Mouse (Mus musculus) 3134 (cell line): Measurements from ENCODE around the gene Dennd1c.
A peak's percentile ranks its signal among the peaks of the same experiment; 100 is the strongest.
"Not testable (repeated sequence)": the region's sequence is repeated elsewhere in the genome, so short reads cannot be mapped to it uniquely, and the experiment has no call there.

Source experiments
- DNase-seq: peaks from one replicate; pipeline ENCODE4 v3.0.0-alpha.2; 2011; ENCODE audit warnings: low spot score; ENCODE audit not compliant: insufficient read length; ENCODE audit errors: extremely low read depth

The Dennd1c gene

DNA sequence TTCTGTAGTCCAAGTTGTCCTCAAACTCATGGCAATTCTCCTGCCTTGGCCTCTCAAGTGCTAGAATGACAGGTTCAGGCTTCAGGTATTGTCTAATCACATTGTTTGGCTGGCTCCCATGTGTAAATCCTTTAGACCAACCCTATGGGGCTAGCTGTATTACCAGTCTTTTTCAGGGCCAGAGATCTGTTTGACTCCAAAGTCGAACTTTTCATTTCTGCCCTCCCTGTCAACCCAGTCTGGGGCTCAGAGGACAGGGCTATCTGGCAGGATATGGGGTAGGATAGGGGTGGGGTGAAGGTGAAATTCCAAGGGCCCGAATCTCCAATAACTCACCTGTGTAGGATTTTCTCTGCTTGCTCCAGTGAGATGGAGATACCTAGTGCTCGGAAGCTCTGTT is 22.1 kb downstream of the Dennd1c start:
- DNase-seq: no peak

DNA sequence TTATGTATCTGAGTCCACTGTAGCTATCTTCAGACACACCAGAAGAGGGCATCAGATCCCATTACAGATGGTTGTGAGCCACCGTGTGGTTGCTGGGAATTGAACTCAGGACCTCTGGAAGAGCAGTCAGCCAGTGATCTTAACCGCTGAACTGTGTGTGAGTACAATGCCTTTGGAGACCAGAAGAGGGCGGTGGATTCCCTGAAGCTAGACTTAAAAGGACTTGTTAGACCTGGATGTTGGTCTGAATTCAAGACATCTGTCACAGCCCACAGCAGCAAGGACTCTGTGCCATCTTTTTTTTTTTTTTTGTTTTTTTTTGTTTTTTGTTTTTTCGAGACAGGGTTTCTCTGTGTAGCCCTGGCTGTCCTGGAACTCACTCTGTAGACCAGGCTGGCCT is 26.6 kb downstream of the Dennd1c start:
- not testable (repeated sequence) for DNase-seq

DNA sequence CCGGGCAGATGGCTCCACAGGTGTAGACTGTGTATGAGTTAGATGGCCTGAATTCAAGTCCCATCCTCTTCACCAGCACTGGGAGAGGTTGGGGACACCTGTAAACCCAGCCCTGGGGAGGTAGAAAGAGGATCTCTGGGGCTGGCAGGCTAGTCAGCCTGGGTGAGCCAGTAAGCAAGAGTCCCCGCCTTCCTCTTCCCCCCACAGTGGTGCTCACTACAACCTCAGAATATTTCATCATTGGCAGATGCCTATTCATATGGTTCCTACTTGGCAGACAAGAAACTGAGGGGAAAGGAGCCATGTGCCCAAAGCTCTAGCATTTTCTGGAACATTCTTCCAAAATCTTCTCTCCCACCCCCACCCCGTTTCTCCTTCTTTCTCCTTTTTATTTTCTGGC is 29.5 kb downstream of the Dennd1c start:
- DNase-seq: no peak

DNA sequence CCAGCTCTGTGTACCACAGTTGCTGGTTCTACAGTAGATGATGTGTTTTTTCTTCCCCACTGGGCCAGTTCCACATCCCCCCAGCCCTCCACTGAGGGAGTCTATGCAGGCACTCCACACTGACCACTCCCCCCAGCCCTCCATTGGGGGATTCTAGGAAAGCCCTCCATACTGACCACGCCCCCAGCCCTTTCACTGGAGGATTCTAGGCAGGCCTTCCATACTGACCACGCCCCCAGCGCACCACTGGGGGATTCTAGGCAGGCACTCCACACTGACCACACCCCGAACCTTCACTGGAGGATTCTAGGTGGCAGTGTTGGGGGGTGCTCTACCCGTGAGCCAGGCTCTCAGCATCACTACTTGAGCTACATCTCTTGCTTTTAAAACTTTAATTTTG is 30.9 kb downstream of the Dennd1c start:
- DNase-seq: no peak

DNA sequence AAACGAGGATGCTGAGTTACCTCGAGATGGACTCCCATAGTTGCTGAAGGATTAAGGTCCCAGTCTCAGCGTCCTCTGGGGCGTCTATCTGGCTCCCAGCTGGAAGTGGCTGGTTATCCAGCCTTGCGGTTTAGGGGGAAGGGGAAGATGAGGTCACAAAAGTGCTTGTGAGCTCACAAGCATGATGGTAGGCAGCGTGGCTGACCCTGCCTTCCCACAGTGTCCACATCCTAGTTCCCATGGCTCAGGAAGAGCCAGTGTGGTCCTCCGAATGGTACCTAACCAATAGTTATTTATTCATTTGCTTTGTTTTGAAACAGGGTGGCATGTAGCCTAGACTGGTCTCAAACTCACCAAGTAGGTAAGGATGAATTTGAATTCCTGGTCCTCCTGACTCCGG is 36.8 kb downstream of the Dennd1c start, which contains the start of gene Slc25a41:
Slc25a41 (minus strand) TSS at position 101 of the 400 bp plus-strand sequence.
- no peak for DNase-seq

DNA sequence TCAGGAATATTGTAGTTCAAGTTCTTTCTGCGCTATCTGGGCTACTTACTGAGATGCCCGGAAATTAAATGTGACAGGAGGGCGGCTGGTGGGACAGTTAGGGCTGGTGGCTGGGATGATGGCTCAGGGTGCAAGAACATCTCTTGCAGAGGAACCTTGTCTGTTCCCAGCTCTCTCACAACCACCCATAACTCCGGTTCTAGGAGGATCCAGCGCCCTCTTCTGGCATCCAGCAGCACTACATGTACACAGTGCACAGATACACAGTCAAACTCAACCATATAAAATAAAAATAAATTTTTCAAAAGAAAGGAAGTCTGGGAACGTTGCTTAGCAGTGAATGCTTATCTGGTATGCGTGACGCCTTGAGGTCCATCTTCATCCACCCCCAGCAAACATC is 39.3 kb downstream of the Dennd1c start:
- no peak for DNase-seq

DNA sequence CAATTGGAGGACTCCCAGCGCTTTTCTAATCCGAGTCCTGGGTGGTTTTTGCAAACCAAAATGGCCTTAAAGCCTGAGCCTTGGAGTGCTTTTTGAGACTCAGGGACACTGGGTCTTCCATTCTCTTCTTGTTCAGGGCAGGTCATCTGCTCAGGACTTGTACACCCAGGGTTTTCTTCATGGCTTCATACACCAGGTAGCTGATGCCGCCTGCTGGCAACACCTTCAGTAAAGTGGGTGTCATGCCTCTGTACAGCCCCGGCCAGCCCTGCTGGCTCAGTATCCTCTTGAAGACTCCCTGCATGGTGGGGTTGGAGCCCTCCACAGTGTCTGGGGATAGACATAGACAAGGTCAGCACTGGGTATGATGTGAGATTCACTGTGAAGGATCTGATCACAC is 45.5 kb downstream of the Dennd1c start:
- no peak for DNase-seq

DNA sequence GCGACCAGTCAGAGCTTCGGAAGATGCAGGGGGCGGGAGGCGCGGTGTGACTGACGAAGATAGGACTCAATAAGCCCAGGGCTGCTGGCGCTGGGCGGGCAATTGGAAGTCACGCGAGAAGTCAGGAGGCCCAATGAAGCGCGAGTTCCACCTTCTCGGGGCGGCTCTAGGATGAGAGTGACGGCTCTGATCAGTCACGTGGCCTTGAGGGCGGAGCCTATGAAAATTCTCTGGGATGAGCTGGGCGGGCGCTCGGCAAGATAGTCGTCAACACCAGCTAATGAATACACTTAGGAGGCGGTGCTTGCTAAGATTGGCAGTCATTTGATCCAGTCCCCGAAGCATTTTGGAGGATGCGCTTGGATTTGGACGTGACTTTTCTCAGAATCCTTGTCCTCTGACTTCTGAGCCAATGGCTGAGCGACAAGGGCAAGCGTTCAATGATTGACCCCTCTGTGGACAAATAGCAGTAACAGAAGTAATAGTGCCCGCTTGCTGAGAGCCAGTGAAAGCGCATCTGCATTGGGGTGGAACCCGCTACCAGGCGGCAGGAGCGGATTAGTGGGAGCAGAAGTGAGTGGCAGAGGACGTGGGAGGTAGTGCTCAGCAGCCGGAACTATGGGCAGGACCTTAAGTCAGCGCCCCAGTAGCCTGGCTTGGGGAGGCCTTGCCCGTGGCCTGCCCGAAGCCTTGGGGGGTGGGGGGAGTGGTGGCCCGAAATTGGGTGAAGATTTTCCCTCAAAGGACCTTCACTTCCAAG is 46.5 kb downstream of the Dennd1c start:
- DNase-seq: peak; percentile 99

DNA sequence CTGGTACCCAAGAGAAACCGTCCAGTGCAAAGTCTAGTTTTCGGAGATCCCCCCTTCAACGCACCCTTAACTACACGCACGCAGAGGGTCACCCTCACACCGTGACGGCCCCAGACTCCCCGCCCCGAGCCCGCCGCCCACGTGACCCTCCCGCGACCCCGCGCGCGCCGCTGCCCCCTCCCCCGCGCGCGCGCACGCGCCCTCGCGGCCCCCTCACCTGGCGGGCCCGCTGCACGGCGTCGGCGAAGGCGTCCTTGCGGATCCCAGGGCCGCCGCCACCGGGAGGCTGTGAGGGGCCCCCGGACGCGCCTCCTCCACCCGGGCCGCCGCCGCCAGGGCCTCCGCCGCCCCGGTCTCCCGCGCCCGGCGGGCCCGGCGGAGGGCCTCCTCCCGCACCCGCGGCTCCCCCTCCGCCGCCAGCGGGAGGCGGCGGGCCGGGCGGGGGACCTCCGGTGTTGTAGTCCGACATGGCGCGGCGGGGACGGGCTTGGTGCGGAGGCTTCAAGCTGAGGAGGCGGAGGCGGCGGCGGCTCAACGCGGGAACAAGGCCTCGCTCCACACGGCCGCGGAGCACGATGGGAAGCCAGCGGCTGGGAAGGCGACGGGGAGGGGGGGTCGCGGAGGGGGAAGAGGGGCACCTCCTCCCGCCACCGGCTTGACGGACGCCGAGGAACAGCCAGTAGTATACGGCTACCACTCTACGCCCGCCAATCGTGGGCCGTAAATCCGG is 47.2 kb downstream of the Dennd1c start, which contains the start of gene Khsrp:
Khsrp (minus strand) TSS at position 592 of the 730 bp plus-strand sequence.
- no peak for DNase-seq

DNA sequence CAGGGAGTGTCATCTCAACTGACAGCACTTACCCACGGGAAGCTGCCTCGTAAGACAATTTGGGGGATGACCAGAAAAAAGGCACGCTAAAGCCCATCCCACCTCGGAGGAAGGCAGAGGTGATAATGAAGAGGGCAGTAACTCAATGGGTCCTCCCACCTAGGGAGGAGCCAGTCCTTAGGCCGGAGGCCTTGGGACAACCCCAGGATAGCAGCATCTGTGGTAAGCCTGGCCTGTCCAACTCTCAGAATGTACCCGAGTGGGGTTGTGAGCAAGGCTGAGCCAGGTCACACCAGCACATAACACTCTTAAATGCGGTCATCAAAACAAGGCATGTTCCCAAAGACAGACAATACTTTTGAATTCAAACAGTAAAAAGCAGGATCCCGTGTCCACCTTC is 48.6 kb downstream of the Dennd1c start:
- DNase-seq: no peak

DNA sequence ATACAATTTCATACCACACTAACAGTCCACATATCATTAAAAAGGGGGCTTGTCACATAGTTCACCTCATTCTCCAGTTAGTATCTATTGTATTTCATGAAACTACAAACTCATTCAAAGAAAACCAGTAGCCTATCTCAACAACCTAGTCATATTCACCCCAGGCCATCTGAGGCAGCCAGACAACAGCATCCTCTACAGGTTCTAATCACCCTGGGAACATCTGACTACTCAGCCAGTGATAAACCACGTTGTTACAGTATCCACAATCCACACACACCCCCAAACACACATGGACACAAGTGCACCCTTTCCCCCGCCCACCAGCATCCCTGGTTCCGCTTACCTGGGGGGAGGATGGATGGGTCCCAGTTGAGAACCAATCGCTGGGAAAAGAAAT is 50.8 kb downstream of the Dennd1c start:
- no peak for DNase-seq

DNA sequence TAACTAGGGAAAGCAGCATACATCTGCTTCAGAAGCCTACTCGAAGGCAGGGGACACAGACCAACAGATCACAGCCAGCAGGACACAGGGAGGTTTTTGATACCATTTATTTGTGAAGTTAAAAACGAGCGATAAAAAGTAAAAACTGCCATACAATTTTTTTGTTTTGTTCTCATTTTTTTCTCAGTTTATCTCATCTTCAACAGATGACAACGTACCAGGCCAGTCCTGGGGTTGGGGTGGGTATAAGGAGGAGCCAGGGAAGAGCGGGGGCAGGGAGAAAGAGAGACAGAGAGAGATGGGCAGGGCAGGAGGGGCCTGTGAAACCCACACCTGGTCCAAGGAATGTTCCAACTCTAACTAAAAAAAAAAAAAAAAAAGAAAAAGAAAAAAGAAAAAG is 57.4 kb downstream of the Dennd1c start:
- DNase-seq: no peak

DNA sequence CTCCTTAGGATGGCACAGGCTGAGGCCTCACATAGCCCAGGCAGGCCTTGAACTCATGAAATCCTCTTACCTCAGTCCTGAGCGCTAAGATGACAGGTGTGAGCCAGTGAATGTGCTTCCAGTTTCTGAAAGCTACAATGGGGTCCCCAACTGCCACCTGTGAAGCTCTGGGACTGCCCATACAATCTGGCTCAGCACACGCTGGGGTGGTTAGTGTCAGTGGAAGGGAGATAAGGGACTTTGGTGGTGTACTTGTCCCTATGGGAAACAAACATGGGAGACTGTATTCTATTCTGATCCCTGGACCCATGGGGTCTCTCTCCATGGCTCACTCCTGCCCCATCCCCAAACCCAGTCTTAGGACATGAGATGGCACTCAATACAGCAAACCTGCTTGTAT is 58.6 kb downstream of the Dennd1c start:
- DNase-seq: no peak
